Mouse (Mus musculus) ES-CJ7 (cell line): Measurements from ENCODE around the gene Hepacam.
A peak's percentile ranks its signal among the peaks of the same experiment; 100 is the strongest.

Source experiments
- DNase-seq: peaks from one replicate; pipeline ENCODE4 v3.0.0; 2011; ENCODE audit warnings: low read depth, low spot score

Gene Hepacam

DNA sequence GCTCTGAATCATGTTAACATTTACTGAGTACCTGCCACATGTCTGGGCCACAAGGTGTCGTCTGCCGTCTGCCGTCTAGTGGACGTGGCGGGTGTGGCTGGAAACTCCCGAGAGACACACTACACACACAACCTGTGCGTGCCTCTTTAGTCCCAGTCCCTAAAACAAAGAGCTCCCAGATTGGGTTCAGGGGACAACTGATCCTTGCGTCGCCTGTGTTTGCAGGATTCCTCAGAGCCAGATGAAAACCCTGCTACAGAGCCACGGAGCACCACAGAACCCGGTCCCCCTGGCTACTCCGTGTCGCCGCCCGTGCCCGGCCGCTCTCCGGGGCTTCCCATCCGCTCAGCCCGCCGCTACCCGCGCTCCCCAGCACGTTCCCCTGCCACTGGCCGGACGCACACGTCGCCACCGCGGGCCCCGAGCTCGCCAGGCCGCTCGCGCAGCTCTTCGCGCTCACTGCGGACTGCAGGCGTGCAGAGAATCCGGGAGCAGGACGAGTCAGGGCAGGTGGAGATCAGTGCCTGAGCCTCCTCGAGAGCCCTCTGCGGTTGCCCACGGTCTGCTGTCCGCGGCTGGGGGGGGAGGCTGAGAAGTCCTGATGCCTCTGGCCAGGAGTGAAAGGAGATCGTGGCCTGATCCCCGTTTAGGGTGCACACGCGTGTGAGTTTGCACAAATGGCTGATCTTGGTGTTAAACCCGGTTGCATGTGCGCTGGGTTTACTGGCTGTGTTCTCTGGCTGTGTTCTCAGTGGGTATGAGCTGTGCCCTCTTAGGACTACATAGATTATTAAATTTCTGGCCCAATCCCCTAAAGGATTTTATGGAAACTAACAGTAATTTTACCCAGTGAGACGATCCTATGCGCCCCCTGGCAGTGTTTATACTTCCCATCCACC is 17.4 kb downstream of the Hepacam start:
- peak; percentile 75 for DNase-seq

- peak; percentile 88 for DNase-seq
Measured at GRCm38 (mm10) chr9:37390891-37391290, 23.7 kb downstream of the Hepacam start.

DNA sequence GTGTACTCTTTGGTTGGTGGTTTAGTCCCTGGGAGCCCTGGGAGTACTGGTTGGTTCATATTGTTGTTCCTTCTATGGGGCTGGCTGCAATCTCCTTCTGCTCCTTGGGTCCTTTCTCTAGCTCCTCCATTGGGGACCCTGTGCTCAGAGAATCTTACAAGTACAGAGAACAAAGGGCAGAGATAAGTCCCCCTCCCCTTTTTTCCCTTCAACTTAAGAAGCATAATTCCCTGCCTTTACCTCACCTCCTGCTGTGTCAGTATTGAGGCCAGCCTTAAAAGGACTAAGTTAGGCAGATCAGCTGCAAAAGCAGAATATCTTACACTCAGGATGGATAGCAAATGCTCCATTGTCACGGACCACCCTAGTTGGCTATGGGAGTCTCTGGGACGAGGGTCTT is 24.9 kb downstream of the Hepacam start:
- DNase-seq, result peak; percentile 60

DNA sequence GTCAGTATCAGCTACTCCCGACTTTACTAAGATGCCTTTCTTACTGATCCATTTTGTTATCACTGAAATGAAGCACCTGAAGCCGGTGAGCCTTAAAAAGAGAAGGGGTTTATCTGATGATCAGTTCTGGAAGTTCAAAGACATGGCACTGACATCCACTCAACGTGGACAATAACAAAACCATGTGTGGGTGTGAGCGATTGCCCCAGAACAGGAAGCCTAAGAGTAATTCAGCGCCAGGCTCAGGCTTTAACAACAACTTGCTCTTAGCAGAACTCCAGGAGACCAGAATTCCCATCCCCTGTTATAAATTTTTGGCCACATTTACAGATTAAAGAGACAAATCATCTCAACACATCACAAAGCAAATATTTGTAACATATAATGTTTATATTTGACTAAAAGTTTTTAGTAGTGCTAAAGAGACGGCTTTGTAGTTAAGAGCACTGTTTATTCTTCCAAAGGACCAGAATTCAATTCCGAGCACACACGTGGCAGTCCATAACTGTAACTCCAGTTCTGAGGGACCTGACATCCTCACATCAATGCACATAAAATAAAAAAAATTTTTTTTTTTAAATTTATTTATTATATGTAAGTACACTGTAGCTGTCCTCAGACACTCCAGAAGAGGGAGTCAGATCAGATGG is 26.5 kb downstream of the Hepacam start:
- DNase-seq, result no peak

GRCm38 (mm10) chr9:37400585-37400984 is 33.4 kb downstream of the Hepacam start:
- no peak for DNase-seq

GRCm38 (mm10) chr9:37401802-37402201 is 34.7 kb downstream of the Hepacam start, which contains the start of gene Robo4:
TSS of gene Robo4 (plus strand) at chr9:37401897.
- DNase-seq, result peak; percentile 79

- DNase-seq, result no peak
Measured at GRCm38 (mm10) chr9:37402501-37402900, 35.4 kb downstream of the Hepacam start.

DNA sequence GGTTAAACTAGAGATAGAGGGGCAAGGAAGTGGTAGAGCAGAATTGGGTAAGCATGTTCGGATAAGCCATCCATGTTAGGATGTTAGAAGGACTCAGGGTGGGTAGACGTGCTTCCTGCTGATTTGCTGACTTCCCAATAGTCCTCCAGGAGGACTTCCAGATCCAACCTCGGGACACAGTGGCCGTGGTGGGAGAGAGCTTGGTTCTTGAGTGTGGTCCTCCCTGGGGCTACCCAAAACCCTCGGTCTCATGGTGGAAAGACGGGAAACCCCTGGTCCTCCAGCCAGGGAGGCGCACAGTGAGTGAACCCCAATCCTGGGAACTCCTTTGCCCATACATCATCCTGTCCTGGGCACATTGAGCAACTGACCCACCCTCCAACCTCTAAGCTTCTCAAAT is 35.9 kb downstream of the Hepacam start:
- no peak for DNase-seq

DNA sequence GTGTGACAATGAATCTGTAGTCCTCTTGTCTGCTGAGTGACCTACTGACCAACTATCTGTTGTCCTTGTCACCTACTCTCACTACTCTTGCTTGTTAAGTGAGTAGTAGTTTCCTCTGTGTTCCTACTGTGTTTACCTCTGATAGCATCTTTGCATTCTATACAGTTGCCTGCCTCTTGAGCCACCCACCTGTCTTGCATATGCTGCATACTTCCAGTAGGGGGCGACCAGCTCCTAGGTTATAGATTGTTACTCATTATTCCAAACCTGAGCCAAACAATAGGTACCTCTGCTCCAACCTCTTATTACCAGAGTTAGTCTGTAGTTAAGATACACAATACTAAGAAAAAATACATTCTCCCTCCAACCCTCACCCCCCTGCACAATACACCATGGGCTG is 39.2 kb downstream of the Hepacam start:
- DNase-seq, result peak; percentile 50

DNA sequence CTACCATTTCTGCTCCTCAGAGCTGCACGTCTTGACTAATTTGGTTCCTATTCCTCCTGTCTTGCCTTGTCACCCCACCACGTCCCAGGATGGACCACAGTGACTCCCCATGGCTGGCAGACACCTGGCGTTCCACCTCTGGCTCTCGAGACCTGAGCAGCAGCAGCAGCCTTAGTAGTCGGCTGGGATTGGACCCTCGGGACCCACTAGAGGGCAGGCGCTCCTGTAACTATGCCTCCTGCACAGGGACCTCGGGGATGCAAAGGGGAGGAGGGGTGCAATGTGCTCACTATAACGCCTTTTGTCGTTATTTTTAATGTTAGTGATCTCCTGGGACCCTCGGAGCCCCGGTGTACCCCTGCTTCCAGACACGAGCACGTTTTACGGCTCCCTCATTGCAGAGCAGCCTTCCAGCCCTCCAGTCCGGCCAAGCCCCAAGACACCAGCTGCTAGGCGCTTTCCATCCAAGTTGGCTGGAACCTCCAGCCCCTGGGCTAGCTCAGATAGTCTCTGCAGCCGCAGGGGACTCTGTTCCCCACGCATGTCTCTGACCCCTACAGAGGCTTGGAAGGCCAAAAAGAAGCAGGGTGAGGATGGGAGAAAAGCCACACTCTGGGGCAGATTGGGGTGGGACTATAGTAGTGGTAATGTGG is 40.8 kb downstream of the Hepacam start:
- peak; percentile 66 for DNase-seq

DNA sequence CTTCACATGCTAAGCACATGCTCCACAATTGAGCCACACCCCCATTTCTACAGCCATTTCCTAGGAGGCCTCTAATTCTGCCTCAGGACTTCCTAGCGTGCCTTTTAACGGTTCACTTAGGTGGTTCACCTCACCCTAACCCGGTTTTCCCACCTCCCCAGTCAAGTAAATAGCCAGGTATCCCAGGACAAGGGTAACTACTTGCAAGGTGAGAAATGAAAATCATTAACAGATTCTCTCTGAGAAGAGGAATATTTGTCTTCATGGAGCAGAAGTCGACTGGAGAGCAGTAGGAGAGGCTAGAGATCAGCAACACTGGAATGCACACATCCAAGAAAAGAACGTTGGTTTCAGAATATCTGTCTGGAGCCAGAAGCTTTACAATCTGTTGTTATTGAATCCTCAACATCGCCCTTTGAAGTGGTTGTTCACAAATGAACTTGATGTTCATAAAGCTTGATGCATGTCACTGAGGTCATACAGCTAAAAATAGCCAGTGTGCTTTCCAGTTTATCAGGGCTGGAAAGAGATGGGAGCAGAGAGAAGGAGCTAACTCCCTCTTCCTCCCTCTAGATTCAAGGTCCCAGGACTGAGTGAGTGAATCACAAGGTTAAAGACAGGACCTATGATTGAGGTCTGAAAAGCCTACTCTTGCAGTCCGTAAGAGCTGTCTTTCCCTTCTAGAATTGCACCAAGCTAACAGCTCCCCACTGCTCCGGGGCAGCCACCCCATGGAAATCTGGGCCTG is 42.7 kb downstream of the Hepacam start:
- DNase-seq, result no peak

- DNase-seq, result no peak
Measured at GRCm38 (mm10) chr9:37412989-37413388, 45.8 kb downstream of the Hepacam start.

DNA sequence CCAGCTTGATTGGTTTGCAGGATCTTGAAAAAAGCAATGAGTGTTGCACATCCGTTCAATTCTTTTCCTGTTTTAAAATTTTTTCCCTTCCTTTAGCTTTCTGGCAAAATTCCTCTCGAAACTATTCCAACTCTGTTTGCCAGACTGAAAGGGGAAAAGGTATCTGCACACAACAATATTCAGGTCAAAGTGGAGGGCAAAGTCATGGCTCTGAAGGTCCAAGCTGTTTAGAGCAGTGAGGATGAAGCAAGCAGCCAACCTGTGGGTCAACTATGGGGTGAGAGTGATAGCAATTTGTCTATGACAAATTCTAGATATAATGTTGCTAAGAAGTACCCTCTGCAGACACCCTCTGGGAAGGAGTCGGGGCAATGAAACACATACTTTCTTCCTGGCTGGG is 47.5 kb downstream of the Hepacam start:
- no peak for DNase-seq

GRCm38 (mm10) chr9:37418791-37419190 is 51.6 kb downstream of the Hepacam start:
- no peak for DNase-seq

DNA sequence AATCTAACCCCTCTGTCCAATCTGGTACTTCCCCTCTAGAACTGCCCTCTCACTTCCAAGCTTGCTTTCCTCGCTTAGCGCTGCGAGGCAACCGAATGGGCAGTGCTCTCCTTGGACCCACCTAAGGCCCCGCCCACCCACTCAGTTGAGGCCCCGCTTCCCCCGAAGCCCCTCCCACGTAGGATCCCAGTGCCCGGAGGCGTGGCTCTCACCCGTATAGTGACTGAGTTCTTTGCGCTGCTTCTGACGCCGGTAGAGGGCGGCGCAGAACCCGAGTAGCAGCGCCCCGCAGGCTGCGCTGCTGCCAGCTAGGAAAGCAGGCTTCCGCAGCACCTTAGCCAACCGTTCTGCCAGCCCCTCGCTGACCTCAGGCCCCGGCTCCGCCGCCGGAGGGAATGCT is 53.5 kb downstream of the Hepacam start:
- DNase-seq, result peak; percentile 95

- DNase-seq, result peak; percentile 53
Measured at GRCm38 (mm10) chr9:37421239-37421638, 54.1 kb downstream of the Hepacam start.

DNA sequence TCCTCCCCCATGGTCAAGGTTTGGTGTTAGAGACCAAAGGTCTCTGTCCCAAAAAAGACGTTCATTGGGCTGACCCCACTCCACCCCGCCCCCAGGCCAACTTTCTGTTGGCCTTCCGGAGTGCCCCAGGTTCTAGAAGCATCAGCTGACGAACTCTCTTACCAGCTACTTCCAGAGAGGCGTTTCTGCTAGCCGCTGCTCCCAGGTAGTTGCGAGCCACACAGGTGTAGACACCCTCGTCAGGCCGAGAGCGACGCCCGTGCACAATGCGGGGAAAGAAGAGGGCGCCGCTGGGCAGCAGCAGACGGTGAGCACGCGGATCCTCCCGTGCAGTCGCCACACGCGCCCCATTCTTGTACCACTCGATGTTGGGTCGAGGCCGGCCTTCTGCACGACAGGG is 62.2 kb downstream of the Hepacam start:
- DNase-seq, result no peak

GRCm38 (mm10) chr9:37430582-37430981 is 63.4 kb downstream of the Hepacam start:
- DNase-seq, result peak; percentile 93

DNA sequence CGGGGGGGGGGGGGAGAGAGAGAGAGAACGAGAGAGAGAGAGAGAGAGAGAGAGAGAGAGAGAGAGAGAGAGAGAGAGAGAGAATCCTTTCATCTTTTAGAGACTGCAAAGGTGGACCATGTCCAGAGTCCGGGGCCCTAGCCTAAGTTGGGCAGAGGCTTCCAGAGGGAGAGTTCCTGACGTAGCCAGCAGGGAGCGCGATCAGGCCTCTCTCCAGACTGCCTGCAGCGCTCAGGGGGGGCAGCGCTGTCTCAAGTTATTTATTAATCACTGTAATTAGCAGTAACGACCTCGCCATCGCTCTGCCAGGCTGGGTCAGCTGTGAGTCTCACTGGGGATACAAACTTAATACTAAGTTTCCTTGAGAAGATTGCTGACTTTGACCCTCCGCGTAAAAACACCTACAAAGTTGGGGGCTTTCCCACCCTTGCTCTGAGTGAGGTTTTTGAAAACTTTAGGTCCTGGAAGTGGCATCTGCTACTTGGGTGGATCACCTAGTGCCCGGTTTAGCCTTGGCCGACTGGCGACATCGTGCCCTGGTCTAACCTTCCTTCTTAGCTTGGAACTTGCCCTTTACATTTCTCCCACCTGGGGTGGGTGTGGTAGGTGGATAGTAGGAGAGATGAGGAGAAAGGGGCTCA is 65.0 kb downstream of the Hepacam start:
- no peak for DNase-seq

DNA sequence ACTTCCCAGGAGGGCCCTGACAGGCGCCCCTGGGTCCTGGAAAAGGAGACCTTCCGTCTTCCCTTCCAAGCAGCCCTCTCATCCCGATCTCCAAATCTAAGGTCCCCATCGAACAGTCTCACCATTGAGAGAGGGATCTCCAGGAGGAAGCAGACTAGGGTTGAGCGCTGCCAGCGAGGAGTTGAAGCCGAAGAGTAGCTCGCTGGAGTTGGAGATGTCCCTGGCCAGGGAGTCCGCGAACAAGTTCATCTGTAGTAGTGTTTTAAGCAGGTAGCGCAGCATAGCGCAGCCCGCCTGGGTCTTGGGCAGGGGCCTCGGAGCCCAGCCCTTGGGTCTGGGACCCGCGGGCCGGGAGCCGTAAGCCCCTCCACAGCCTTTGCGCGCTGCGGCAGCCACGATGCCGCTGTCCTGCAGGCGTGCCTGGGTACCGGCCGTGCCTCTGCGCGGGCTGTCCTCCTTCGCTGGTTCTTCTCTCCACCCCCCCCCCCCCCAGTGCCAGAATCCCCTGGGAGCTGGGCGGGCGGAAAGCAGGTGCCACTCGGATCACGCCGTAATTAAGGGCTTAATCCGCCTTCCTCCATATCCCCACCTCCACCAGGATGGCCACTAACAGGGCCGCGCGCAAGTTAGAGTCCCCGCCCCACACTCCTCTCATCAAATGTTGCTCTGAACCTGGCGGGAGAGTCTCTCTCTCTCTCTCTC is 65.7 kb downstream of the Hepacam start, which contains the start of gene Robo3:
Robo3 (minus strand) TSS at position 527 of the 702 bp plus-strand sequence.
- DNase-seq, result no peak
